Mouse (Mus musculus) heart, postnatal 10 days (tissue): Measurements from ENCODE around the gene Megf8. TPM values are rescaled to one million over a fixed set of nuclear protein-coding genes. Genes with fewer than 3 reads are reported as not detected.

Experiments used
- total RNA-seq, 2 experiments: library from RNA; stranded (reverse); gene quantifications; 2 replicates each; pipeline ENCODE4 v1.2.3; 2021

Megf8 gene
- total RNA-seq, 2 experiments from 2014 or later: 28.8 to 29.9 TPM

Other genes with a start within 250 kb of the Megf8 start
- gene Grik5, start 244.8 kb upstream of the Megf8 start, total RNA-seq: 1 to 10 TPM; 9.0 to 9.5 TPM
- 10 to 100 TPM; 12.1 to 13.6 TPM for gene Zfp574, start 244.6 kb upstream of the Megf8 start, total RNA-seq
- under 1 TPM; 0.19 to 0.50 TPM for gene Pou2f2, start 137.4 kb upstream of the Megf8 start, total RNA-seq
- 10 to 100 TPM; 14.2 TPM for gene Dedd2, start 96.5 kb upstream of the Megf8 start, total RNA-seq
- gene Zfp526, start 95.7 kb upstream of the Megf8 start, total RNA-seq: 10 to 100 TPM in 1 of 2 experiments, 1 to 10 TPM in 1; 8.7 to 11.4 TPM
- 10 to 100 TPM; 69.7 to 72.0 TPM for gene Gsk3a, start 79.3 kb upstream of the Megf8 start, total RNA-seq
- 10 to 100 TPM; 38.6 to 42.2 TPM for gene Erf, start 66.4 kb upstream of the Megf8 start, total RNA-seq
- 10 to 100 TPM; 88.4 to 90.5 TPM for gene Cic, start 49.5 kb upstream of the Megf8 start, total RNA-seq
- gene Pafah1b3, start 19.2 kb upstream of the Megf8 start, total RNA-seq: 10 to 100 TPM; 12.8 to 16.0 TPM
- not detected for gene Prr19, start 15.8 kb upstream of the Megf8 start, total RNA-seq
- gene Tmem145, start 11.1 kb upstream of the Megf8 start, total RNA-seq: not detected
- not detected for gene Cnfn, start 52.6 kb downstream of the Megf8 start, total RNA-seq
- 10 to 100 TPM; 50.2 to 67.2 TPM for gene Lipe, start 81.5 kb downstream of the Megf8 start, total RNA-seq
- gene Cxcl17, start 95.7 kb downstream of the Megf8 start, total RNA-seq: not detected
- 10 to 100 TPM; 15.0 to 15.6 TPM for gene Ceacam1, start 160.4 kb downstream of the Megf8 start, total RNA-seq
- 1 to 10 TPM; 1.7 to 1.9 TPM for gene Ceacam2, start 222.7 kb downstream of the Megf8 start, total RNA-seq